Mouse (Mus musculus): Measurements from ENCODE around the gene Ppp2r1b. TPM values are rescaled to one million over a fixed set of nuclear protein-coding genes. Genes with fewer than 3 reads are reported as not detected.

Gene Ppp2r1b
- polyA plus RNA-seq, 1 experiment: 12.9 TPM

GRCm38 (mm10) chr9:50836097-50836496, 9.0 kb upstream of the Ppp2r1b start:
- Histone ChIP-seq H3K36me3 (ENCODE audit: control insufficient read depth, insufficient read depth) (peaks cover 5% of the 10 kb centered on the region), H3K27me3 (ENCODE audit: control insufficient read depth, insufficient read depth, insufficient read length) (no peaks in the 10 kb centered on the region), H3K4me2 (ENCODE audit: low read depth) (no peak overlapping the region), H3K79me2 (ENCODE audit: control insufficient read depth, insufficient read depth) (no peaks in the 10 kb centered on the region), H3K4me3 (no peak overlapping the region), H3ac (ENCODE audit: control insufficient read depth, insufficient read length) (no peak overlapping the region)
- TF ChIP-seq POLR2AphosphoS2 (IDR thresholded peaks at IDR 0.05; ENCODE audit: insufficient read length, low read depth) (no peak), TCF12 (IDR thresholded peaks at IDR 0.05; ENCODE audit: insufficient read depth, poor library complexity, severe bottlenecking) (no peak), TCF3 (IDR thresholded peaks at IDR 0.05; ENCODE audit: insufficient read length, low read depth) (no peak), MAX (IDR thresholded peaks at IDR 0.05; ENCODE audit: low read depth) (no peak), MYOG (IDR thresholded peaks at IDR 0.05; ENCODE audit: control insufficient read depth in 1 of 3, insufficient read depth in 1 of 3, insufficient read length in 2 of 3, low read depth in 2 of 3) (no peak), MYOD1 (IDR thresholded peaks at IDR 0.05; ENCODE audit: control insufficient read depth in 1 of 3, insufficient read length in 2 of 3, low read depth in 2 of 3) (no peak), E2F4 (IDR thresholded peaks at IDR 0.05; ENCODE audit: insufficient read depth) (no peak), CEBPB (IDR thresholded peaks at IDR 0.05; ENCODE audit: insufficient read depth, poor library complexity, severe bottlenecking) (no peak)

GRCm38 (mm10) chr9:50841079-50841789, 3.9 kb upstream of the Ppp2r1b start:
- H3K4me2 ChIP-seq (ENCODE audit: low read depth): no peak overlapping the region
- TF ChIP-seq TCF12 (IDR thresholded peaks at IDR 0.05; ENCODE audit: insufficient read depth, poor library complexity, severe bottlenecking) (no peak), REST (IDR thresholded peaks at IDR 0.05; ENCODE audit: insufficient read depth, insufficient read length) (no peak), USF1 (IDR thresholded peaks at IDR 0.05; ENCODE audit: low read depth) (no peak), CEBPB (IDR thresholded peaks at IDR 0.05; ENCODE audit: insufficient read depth, poor library complexity, severe bottlenecking) (no peak), POLR2A (IDR thresholded peaks at IDR 0.05; ENCODE audit: insufficient read length, low read depth) (no peak), POLR2AphosphoS2 (IDR thresholded peaks at IDR 0.05; ENCODE audit: insufficient read length, low read depth) (no peak), MYOG (IDR thresholded peaks at IDR 0.05; ENCODE audit: control insufficient read depth in 1 of 3, insufficient read depth in 1 of 3, insufficient read length in 2 of 3, low read depth in 2 of 3) (no peak), MYOD1 (IDR thresholded peaks at IDR 0.05; ENCODE audit: control insufficient read depth in 1 of 3, insufficient read length in 2 of 3, low read depth in 2 of 3) (no peak)
- H3K79me2 ChIP-seq (ENCODE audit: control insufficient read depth, insufficient read depth): no peaks in the 10 kb centered on the region
- no peak overlapping the region for H3ac ChIP-seq (ENCODE audit: control insufficient read depth, insufficient read length)
- H3K36me3 ChIP-seq (ENCODE audit: control insufficient read depth, insufficient read depth): no peaks in the 10 kb centered on the region
- H3K27me3 ChIP-seq (ENCODE audit: control insufficient read depth, insufficient read depth, insufficient read length): no peaks in the 10 kb centered on the region
- no peak overlapping the region for H3K4me3 ChIP-seq

GRCm38 (mm10) chr9:50845547-50845946, 446 bp downstream of the Ppp2r1b start:
- Histone ChIP-seq H3K27me3 (ENCODE audit: control insufficient read depth, insufficient read depth, insufficient read length) (no peaks in the 10 kb centered on the region), H3ac (ENCODE audit: control insufficient read depth, insufficient read length) (no peak overlapping the region), H3K36me3 (ENCODE audit: control insufficient read depth, insufficient read depth) (no peaks in the 10 kb centered on the region), H3K4me2 (ENCODE audit: low read depth) (no peak overlapping the region), H3K79me2 (ENCODE audit: control insufficient read depth, insufficient read depth) (no peaks in the 10 kb centered on the region), H3K4me3 (no peak overlapping the region)
- TF ChIP-seq TCF12 (IDR thresholded peaks at IDR 0.05; ENCODE audit: insufficient read depth, poor library complexity, severe bottlenecking): no peak
- no peak for TF ChIP-seq MAX (IDR thresholded peaks at IDR 0.05; ENCODE audit: low read depth)
- TF ChIP-seq POLR2AphosphoS2 (IDR thresholded peaks at IDR 0.05; ENCODE audit: insufficient read length, low read depth): no peak
- TF ChIP-seq TCF3 (IDR thresholded peaks at IDR 0.05; ENCODE audit: insufficient read length, low read depth): no peak

GRCm38 (mm10) chr9:50847133-50847532, 2.0 kb downstream of the Ppp2r1b start:
- no peak overlapping the region for H3K4me2 ChIP-seq (ENCODE audit: low read depth)
- no peak overlapping the region for H3ac ChIP-seq (ENCODE audit: control insufficient read depth, insufficient read length)
- no peak for TF ChIP-seq SRF (IDR thresholded peaks at IDR 0.05; ENCODE audit: control insufficient read depth, insufficient read length, low read depth)
- TF ChIP-seq CEBPB (IDR thresholded peaks at IDR 0.05; ENCODE audit: insufficient read depth, poor library complexity, severe bottlenecking): no peak
- TF ChIP-seq TCF3 (IDR thresholded peaks at IDR 0.05; ENCODE audit: insufficient read length, low read depth): no peak
- TF ChIP-seq MYOG (IDR thresholded peaks at IDR 0.05; ENCODE audit: control insufficient read depth in 1 of 3, insufficient read depth in 1 of 3, insufficient read length in 2 of 3, low read depth in 2 of 3): no peak
- TF ChIP-seq E2F4 (IDR thresholded peaks at IDR 0.05; ENCODE audit: insufficient read depth): no peak
- TF ChIP-seq MAX (IDR thresholded peaks at IDR 0.05; ENCODE audit: low read depth): no peak
- TF ChIP-seq USF1 (IDR thresholded peaks at IDR 0.05; ENCODE audit: low read depth): no peak
- no peak for TF ChIP-seq POLR2AphosphoS2 (IDR thresholded peaks at IDR 0.05; ENCODE audit: insufficient read length, low read depth)
- TF ChIP-seq MYOD1 (IDR thresholded peaks at IDR 0.05; ENCODE audit: control insufficient read depth in 1 of 3, insufficient read length in 2 of 3, low read depth in 2 of 3): no peak
- no peak for TF ChIP-seq TCF12 (IDR thresholded peaks at IDR 0.05; ENCODE audit: insufficient read depth, poor library complexity, severe bottlenecking)
- no peak for TF ChIP-seq REST (IDR thresholded peaks at IDR 0.05; ENCODE audit: insufficient read depth, insufficient read length)
- no peak for TF ChIP-seq POLR2A (IDR thresholded peaks at IDR 0.05; ENCODE audit: insufficient read length, low read depth)
- no peaks in the 10 kb centered on the region for H3K27me3 ChIP-seq (ENCODE audit: control insufficient read depth, insufficient read depth, insufficient read length)
- no peak overlapping the region for H3K4me3 ChIP-seq
- H3K36me3 ChIP-seq (ENCODE audit: control insufficient read depth, insufficient read depth): no peaks in the 10 kb centered on the region
- no peaks in the 10 kb centered on the region for H3K79me2 ChIP-seq (ENCODE audit: control insufficient read depth, insufficient read depth)
